Mouse (Mus musculus): ENCODE data around the gene Reep6. TPM values are rescaled to one million over a fixed set of nuclear protein-coding genes. Genes with fewer than 3 reads are reported as not detected.
A peak's percentile ranks its signal among the peaks of the same experiment; 100 is the strongest.

Reep6 gene
- total RNA-seq, 2 experiments from 2014 or later, result 10.6 to 11.5 TPM

DNA sequence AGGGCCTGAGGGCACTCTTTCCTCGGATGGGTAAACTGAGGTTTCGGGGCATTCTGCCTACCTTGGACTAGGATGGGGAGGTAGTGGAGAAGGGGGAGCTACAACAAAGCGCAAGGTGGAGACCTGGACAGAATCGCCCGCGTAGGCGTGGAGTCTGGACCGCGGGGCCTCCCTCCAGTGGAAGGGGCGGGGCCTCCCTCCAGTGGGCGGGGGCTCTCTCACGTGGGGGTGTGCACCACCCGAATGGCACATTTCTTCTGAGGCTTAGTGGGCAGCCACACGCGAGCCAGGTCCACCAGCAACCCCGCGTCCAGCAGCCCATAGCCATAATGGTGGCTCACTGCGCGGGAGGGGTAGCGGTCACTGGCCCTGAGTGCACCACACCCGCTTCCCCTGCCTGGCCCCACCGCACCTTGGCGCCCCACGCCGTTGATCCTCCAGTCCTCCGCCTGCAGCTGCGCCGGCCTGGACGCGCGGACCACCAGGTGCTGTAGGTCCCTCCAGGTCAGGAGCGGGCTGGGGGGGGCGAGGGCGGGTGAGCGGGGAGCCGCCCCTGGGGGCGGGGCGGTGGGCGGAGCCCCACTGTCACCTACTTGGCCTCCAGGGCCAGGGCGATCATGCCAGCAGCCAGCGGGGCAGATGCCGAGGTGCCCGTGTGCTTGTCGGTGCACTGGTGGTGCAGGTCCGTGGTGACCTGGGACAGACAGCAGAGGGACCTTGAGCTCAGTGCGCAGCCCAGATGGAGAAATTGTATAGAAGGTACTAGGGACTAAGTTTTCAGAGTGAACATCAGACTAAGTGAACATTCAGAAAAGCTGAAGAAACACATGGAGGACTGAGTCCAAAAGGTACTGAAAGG, 6.3 kb upstream of the Reep6 start:
- DNase-seq (ENCODE audit: low spot score in 2 of 2), result no peak
- intact Hi-C loops (cut with DNase I), result no loop called here

GRCm38 (mm10) chr10:80324120-80325037, 5.4 kb upstream of the Reep6 start:
- DNase-seq (ENCODE audit: low spot score in 2 of 2), result no peak
- intact Hi-C loops (cut with DNase I), result no loop called here

DNA sequence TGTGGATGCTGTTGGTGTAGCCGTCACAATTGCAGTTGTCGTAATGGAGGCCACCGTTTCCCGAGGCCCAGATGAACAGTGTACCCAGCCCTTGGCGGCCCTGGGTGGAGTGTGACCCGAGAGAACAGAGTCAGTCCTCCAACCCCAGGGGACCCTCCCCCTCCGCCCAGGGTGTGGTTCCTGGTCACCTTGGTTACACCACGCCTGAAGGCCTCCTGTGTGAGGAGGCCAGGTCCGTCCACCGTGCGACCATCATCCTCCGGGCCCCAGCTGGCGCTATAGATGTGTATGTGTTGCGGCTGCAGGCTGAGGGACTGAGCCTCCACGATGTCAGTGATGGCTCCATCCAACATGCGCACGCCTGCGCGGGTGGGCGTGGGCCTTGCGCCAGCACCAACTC, 4.7 kb upstream of the Reep6 start:
- intact Hi-C loops (cut with DNase I), result no loop called here
- no peak for DNase-seq (ENCODE audit: low spot score in 2 of 2)

- DNase-seq (ENCODE audit: low spot score in 2 of 2), result no peak
- intact Hi-C loops (cut with DNase I), result no loop called here
Measured at GRCm38 (mm10) chr10:80330084-80330483, 331 bp downstream of the Reep6 start.

DNA sequence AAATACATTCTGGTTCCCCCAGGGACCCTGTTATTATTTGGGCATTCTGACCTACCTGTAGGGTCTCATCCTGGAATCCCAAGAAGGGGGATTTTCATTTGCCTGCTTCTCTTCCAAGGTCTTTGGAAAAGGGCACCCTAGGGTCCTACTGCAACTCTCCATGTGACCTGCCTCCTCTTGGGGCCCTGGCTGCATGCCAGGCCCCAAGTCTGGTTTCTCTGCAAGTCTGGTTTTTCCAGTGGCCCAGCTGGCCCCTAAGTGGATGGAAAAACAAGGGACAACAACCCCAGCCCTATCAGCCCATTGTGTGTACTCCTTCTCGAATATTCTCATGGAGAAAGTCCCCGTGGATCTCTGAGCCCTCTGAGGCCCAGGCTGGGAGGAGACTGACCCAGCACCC, 1.1 kb downstream of the Reep6 start:
- intact Hi-C loops (cut with DNase I), result no loop called here
- no peak for DNase-seq (ENCODE audit: low spot score in 2 of 2)

DNA sequence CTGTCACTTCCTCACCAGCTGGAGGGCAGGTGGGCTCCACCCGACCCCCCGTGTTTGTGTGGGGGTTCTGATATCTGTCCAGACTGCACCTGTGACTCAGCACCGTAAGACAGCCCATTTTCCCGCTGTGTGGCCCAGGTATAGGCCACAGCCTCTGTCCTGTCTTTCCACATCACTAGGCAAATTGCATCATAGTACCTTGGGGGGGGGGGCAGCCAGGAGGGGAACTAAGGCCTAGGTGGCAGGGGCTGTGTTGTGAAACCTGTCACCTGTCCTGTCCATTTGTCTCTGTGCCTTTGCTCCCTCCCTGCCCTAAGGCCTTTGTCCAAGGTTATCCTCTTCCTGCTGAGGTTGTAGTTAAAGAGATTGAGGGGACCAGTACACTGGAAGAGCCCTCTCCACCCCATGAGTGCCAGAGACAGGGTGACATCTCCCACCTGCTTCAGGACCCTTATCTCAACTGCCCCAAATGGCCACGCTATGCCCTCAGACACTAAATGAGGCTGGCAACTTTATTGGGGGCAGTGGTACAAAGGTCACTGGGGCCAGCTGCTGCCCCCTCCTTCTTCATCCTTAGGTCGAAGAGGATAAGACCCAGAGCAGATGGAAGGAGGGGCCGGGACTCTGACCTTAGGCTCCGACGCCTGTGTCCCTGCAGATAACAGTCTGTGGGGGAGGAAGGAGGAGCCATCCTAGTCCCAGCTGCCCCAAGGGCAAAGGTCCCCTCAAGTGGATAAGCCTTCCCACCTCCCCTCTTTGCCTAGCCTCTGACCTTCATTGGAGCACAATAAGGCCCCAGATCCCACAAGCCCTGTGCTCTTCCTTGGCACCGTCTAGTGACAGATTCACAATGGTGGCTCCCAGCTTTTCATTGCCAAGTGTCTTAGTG, 2.1 kb downstream of the Reep6 start:
- intact Hi-C loops (cut with DNase I), result no loop called here

GRCm38 (mm10) chr10:80332525-80332989, 2.8 kb downstream of the Reep6 start:
- intact Hi-C loops (cut with DNase I), result no loop called here

More for the DNA sequence above, 2.1 kb downstream of the Reep6 start:
- no peak for DNase-seq (ENCODE audit: low spot score in 2 of 2)

DNA sequence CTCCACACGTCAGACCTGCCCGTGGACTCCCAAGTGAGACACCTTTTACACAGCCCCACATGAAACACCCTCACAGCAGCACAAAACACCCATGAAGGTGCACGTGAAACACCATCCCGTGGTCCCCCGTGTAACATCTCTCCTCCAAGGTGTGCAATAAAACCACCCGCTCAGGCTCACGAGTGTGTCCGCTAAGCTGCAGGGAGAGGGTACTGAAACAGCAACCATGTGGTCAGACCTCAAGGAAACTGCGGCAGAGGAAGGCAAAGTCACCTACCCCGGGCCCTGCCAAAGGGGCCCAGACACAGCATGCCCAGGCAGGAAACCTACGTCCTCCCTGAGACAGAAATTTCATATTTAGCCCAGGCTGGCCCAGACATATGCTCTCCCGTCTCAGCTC, 6.5 kb downstream of the Reep6 start:
- intact Hi-C loops (cut with DNase I), result no loop called here
- no peak for DNase-seq (ENCODE audit: low spot score in 2 of 2)

More at GRCm38 (mm10) chr10:80332525-80332989, 2.8 kb downstream of the Reep6 start:
- DNase-seq (ENCODE audit: low spot score in 2 of 2), result no peak

GRCm38 (mm10) chr10:80339941-80340750, 10.4 kb downstream of the Reep6 start:
- intact Hi-C loops (cut with DNase I), result loop anchor here (2.0 kb wide), 1 partner anchor 35 kb away; no protein-coding TSS in a partner anchor
- DNase-seq (ENCODE audit: low spot score in 2 of 2), result peak; percentile 79 to 82

- DNase-seq (ENCODE audit: low spot score in 2 of 2), result no peak
- intact Hi-C loops (cut with DNase I), result loop anchor here (2.0 kb wide), 1 partner anchor 34 kb away; no protein-coding TSS in a partner anchor
Measured at GRCm38 (mm10) chr10:80341026-80341425, 11.3 kb downstream of the Reep6 start.

DNA sequence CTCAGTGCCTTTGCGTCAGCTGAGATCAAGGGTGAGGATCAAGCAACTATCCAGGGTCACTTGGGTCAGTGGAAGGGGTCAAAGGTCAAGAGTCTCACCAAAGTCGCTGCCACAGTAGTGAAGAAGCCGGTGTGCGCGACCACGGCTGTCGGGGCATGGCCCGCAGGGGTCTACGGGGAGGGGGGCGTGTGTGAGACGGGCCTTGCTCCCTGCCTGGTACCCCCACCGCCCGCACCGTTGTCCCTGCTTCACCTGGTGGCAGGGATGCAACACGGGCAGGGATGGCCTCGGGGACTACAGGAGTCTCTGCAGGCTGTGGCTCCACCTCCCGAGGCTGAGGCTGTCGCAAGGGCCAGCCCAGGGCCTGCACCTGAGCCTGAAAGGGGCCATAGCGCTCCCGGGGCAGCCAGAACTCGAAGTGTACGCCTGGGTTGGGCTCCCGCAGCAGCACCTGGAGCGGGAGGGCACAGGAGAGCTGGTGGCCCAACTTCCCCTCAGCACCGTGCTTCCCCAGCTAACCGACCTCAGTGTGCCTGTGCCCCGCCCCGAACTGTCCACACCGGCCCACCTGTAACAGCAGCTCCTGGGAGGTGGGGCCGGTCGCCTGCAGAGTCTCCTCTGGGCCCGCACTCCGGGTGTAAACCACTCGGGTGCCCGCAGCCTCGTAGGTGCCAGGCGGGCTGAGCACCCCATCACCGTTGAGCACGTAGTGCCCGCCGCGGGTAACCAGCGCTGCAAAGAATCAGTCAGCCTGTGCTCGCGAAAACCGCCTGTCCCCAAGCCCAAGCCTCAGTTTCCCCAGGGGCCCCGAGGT, 11.9 kb downstream of the Reep6 start:
- no peak for DNase-seq (ENCODE audit: low spot score in 2 of 2)

DNA sequence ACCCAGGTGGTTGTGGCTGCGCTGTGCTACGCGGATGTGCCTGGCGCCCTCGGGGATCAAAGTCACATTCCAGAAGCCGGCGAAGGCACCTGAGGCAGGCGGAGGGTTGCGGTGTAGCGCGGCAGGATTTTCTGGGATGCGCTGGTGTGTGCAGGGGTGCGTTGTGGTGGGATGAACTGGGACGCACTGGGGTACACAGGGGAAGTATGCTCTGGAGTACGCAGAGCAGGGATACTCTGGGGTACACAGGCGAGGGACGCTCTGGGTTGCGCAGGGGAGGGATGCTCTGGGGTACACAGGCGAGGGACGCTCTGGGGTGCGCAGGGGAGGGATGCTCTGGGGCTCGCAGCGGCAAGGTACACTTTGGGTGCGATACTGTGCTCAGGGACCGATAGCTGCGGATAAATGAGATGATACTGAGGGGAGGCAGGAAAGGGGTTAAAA, 12.6 kb downstream of the Reep6 start:
- no peak for DNase-seq (ENCODE audit: low spot score in 2 of 2)
- intact Hi-C loops (cut with DNase I), result no loop called here

More for the DNA sequence above, 11.9 kb downstream of the Reep6 start:
- intact Hi-C loops (cut with DNase I), result loop anchor here (2.0 kb wide), 1 partner anchor 33 kb away; no protein-coding TSS in a partner anchor

DNA sequence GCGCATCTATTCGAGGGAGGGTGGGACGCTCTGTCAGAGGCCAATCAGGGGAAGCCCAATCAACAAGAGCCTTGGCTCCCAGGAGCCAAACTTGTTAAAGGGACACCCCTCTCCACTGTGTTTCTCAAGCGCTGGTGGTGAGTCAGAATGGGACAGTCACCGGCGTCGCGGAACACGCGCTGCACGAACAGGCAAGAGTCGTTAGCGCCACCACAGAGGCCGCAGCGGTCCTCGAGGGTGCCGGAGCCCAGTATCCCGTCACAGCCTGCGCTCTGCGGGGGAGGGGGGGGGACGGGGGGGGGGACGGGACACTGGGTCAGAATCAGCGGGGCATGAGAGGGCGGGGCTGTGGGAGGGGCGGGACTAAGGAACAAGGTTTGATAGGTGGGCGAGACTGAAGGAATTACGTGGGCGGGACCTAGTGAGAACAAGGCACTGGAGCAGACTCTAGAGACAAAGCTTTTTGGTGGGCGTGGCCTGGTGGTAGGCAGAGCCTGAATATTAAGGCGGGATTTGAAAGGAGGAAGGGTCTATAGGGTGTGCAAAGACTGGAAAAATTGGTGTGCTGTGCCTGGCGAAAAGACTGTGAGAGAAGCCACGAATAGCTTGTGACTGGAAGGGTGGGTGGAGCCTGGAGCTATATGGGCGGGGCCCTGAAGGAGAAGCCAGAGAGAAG, 13.1 kb downstream of the Reep6 start:
- intact Hi-C loops (cut with DNase I), result no loop called here
- DNase-seq (ENCODE audit: low spot score in 2 of 2), result no peak

DNA sequence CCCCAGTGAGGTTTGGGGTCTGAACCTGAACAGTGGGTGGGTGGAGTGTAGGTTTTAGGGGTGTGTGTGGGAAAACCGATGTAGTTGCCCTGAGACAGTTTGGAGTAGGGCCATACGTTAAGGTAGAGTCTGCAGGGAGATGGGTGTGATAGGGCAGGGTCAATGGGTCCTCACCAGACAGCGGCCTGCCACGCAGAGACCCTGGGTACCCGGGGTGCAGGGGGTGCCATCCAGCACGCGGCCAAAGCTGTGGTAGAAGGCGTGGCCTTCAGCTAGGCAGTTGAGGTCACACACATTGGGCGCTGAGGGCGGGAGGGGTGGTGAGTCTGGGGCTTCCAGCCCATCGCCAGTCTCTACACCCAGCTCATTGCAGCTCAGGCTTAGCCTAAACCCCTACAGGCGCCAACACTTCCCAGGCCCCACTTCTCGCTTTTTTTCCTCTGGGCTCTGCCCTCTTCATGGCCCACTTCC, 13.7 kb downstream of the Reep6 start:
- intact Hi-C loops (cut with DNase I), result no loop called here

GRCm38 (mm10) chr10:80344131-80344661, 14.4 kb downstream of the Reep6 start:
- intact Hi-C loops (cut with DNase I), result no loop called here
- DNase-seq (ENCODE audit: low spot score in 2 of 2), result no peak

More for the DNA sequence above, 13.7 kb downstream of the Reep6 start:
- DNase-seq (ENCODE audit: low spot score in 2 of 2), result no peak

GRCm38 (mm10) chr10:80345122-80345521, 15.4 kb downstream of the Reep6 start:
- no peak for DNase-seq (ENCODE audit: low spot score in 2 of 2)
- intact Hi-C loops (cut with DNase I), result no loop called here
